Mouse (Mus musculus) midbrain, embryonic 12.5 days (tissue): ENCODE measurements at regions not wholly inside any gene's neighbourhood (a gene's known extent, or its start where the extent isn't known, plus 50 kb on each side); places are given as distances from the start of the nearest gene placed in this dataset.

Experiments
- ATAC-seq: fragments of 200-750 bp; cut with Nextera tagmentation; 2 replicates; pipeline ENCODE4 v1.8.0; 2017; ENCODE audit warnings: low read depth, moderate TSS enrichment, moderate library complexity; ENCODE audit not compliant: low FRiP score
- H3K27ac ChIP-seq: fragments of 300-500 bp; sonication (generic); replicated peaks from 2 replicates; pipeline ENCODE4 v1.5.1; 2016; ENCODE audit warnings: mild to moderate bottlenecking
- H3K27me3 ChIP-seq: fragments of 300-500 bp; sonication (generic); 2 replicates; pipeline ENCODE4 v1.6.1; 2016; ENCODE audit warnings: mild to moderate bottlenecking
- H3K36me3 ChIP-seq: fragments of 300-500 bp; sonication (generic); 2 replicates; pipeline ENCODE4 v1.6.1; 2016
- H3K4me1 ChIP-seq: fragments of 300-500 bp; sonication (generic); 2 replicates; pipeline ENCODE4 v1.6.1; 2016
- H3K4me2 ChIP-seq: fragments of 300-500 bp; sonication (generic); replicated peaks from 2 replicates; pipeline ENCODE4 v1.6.1; 2016; ENCODE audit warnings: mild to moderate bottlenecking, moderate library complexity
- H3K4me3 ChIP-seq: fragments of 300-500 bp; sonication (generic); 2 replicates; pipeline ENCODE4 v1.5.1; 2016; ENCODE audit warnings: mild to moderate bottlenecking
- H3K9ac ChIP-seq: fragments of 300-500 bp; sonication (generic); replicated peaks from 2 replicates; pipeline ENCODE4 v1.6.1; 2016; ENCODE audit warnings: mild to moderate bottlenecking, moderate library complexity
- H3K9me3 ChIP-seq: fragments of 300-500 bp; sonication (generic); 2 replicates; pipeline ENCODE4 v1.6.1; 2016; ENCODE audit warnings: mild to moderate bottlenecking
- WGBS: fragments of 180-500 bp; shearing (Covaris S2); methylation state at CpG from one replicate; pipeline ENCODE4 v1.1.7; 2016; 5-methylcytosine and 5-hydroxymethylcytosine counted together

DNA sequence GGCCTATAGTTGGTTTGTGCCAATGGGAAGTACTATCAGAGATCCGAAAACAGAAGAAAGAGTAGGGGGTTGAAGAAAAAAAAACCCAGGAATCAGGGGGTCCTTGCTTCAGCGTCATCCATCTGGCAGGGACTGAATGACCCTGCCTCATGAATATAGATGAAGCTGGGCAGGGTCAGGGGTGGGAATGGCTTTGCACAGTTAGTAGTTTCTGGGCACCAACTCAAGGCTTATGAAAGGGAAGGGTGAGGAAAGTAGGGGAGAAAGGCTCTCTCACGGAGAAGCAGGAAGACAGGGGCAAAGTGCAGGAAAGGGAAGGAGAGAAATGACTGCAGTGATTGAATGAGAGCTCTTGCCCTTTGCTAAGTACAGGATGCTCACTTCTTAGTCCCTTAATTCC is 451.3 kb upstream of the Gm6657 start:
- H3K27me3 ChIP-seq, result no peaks in the 10 kb centered on the region
- peaks cover 10% of the 10 kb centered on the region; the same call in 1 of the 2 replicates for H3K4me1 ChIP-seq
- H3K4me3 ChIP-seq, result no peak overlapping the region
- no peak overlapping the region for H3K27ac ChIP-seq
- 23% methylated on average over 3 of the region's 3 CpGs for WGBS
- H3K9ac ChIP-seq, result no peak overlapping the region
- ATAC-seq, result no peak
- H3K4me2 ChIP-seq, result no peak overlapping the region
- H3K9me3 ChIP-seq, result peaks cover 2% of the 10 kb centered on the region; the same call in 1 of the 2 replicates
- no peaks in the 10 kb centered on the region for H3K36me3 ChIP-seq

DNA sequence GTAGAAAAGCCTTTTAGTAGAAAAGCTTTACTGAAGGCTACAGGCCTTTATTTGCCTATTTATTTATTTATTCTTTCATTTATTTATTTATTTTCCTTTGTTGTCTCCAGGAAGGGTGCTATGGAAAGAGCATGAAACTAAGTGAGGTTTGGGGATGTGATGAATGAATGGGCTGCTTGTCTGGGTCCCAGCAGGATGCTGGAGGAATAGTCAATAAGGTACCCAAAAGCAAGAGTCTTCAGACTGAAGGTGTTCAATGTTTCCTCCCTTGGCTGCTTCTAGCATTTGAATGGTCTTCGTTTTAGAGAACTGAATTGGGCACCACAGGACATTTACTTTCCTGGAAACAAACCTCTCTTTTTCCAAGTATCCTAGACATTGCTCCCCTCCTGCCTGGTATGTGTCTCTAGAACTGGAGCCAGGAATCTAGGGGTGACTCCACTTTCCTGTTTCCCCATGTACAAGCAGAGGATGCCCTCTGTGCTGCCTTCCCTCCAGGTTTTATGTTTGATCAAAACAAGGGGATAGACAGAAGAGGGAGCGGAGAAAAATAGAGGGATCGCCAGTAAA is 444.5 kb upstream of the Gm6657 start:
- Histone ChIP-seq H3K4me2 (no peak overlapping the region), H3K4me1 (no peaks in the 10 kb centered on the region), H3K27me3 (no peaks in the 10 kb centered on the region), H3K9me3 (peaks cover 7% of the 10 kb centered on the region; the same call in 1 of the 2 replicates), H3K27ac (no peak overlapping the region), H3K4me3 (no peak overlapping the region), H3K9ac (no peak overlapping the region), H3K36me3 (no peaks in the 10 kb centered on the region)
- WGBS, result 73% methylated on average over 3 of the region's 3 CpGs
- ATAC-seq, result no peak

DNA sequence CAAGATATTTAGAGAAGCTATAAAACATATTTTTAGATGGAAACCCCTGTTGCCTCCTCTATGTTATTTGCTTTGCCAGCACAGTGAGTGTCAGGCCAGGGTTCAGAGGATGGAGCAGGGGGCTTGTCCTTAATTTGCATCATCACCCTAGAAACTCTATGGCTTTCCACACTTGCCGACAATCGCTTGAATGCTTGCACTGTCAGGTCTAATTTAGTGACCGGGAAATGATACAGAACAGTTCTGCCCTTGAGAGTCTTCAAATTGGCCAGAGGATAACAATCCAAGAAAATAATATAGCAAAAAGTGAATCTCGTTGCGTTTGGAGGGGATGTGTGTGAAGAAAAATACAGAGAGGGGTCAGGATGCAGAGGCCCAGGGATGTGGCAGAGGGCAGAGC is 441.9 kb upstream of the Gm6657 start:
- Histone ChIP-seq H3K27ac (no peak overlapping the region), H3K4me2 (no peak overlapping the region), H3K9ac (no peak overlapping the region), H3K9me3 (peaks cover 7% of the 10 kb centered on the region; the same call in 1 of the 2 replicates), H3K4me3 (no peak overlapping the region), H3K36me3 (no peaks in the 10 kb centered on the region), H3K4me1 (no peaks in the 10 kb centered on the region), H3K27me3 (no peaks in the 10 kb centered on the region)
- 92% methylated on average over 5 of the region's 5 CpGs for WGBS
- ATAC-seq, result no peak

DNA sequence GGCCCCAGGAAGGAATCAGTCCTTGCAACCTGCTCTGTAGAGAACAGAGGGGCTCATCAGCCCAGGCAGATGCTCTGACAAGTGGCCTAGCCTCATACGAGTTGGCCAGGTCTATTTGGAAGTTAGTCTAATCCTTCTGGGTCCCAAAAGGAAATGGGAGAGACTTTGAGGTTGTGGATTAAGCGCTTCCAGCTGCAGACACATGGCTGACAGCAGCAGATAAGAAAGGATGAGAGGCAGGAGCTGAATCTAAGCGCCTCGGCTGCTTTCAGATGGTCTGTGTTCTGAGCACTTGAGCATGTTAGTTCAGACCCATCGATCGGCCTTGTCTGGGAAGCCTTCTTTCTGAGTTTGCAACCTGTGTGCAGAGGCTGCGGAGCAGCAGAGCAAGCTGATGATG is 438.0 kb upstream of the Gm6657 start:
- WGBS, result 63% methylated on average over 7 of the region's 7 CpGs
- ATAC-seq, result no peak

DNA sequence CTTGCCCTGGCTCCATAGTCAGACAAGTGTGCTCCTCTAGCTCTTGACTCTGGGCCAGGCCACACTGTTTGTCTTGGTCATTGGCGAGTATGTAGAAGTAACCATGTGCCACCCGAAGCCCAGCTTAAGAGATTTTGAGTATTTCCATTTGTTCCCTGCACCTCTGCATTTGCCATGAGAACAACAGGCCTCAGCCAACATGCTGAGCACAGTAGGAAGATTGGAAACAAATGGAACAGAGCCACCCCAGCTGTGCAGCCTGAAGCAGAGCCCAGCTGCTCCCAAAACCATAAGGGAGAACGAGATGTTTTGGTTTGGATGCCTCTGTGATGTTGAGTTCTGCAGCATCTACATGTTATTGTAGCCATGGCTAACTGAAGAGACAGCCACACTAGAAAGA is 433.1 kb upstream of the Gm6657 start:
- 84% methylated on average over 3 of the region's 3 CpGs for WGBS
- H3K4me1 ChIP-seq, result peaks cover 3% of the 10 kb centered on the region; the same call in 1 of the 2 replicates
- H3K4me3 ChIP-seq, result no peak overlapping the region
- H3K9ac ChIP-seq, result no peak overlapping the region
- no peaks in the 10 kb centered on the region for H3K36me3 ChIP-seq
- no peaks in the 10 kb centered on the region for H3K9me3 ChIP-seq
- no peaks in the 10 kb centered on the region for H3K27me3 ChIP-seq
- H3K4me2 ChIP-seq, result no peak overlapping the region
- no peak for ATAC-seq
- H3K27ac ChIP-seq, result no peak overlapping the region

More for the DNA sequence above, 438.0 kb upstream of the Gm6657 start:
- Histone ChIP-seq H3K4me1 (no peaks in the 10 kb centered on the region), H3K4me2 (no peak overlapping the region), H3K9ac (no peak overlapping the region), H3K4me3 (no peak overlapping the region), H3K27ac (no peak overlapping the region), H3K27me3 (no peaks in the 10 kb centered on the region), H3K36me3 (no peaks in the 10 kb centered on the region), H3K9me3 (no peaks in the 10 kb centered on the region)

DNA sequence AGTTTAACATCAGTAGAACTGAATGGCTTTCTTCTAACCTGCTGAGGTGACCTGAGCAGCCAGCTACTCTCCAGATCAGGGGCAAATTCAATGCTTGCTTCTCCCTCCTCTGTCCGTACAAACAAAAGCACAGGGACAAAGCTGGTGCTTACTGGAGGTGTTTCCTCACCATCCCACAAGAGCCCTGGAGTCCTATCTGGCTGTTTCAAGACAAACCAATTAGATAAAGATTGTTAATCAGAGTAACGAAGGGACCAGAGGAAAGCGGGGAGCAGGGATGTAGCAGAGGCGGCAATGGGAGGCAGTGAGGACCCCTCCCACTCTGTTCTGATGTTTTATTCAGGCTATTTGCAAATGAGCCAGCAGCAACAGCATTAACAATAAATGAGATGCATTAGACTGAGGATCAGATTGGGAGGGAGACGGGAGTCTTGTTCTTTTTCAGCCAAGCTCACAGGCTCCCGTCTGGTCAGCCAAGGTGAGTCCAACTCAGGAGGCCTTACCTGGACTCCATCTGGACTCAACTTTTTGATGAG is 418.0 kb upstream of the Gm6657 start:
- H3K36me3 ChIP-seq, result no peaks in the 10 kb centered on the region
- WGBS, result 66% methylated on average over 6 of the region's 6 CpGs
- no peak overlapping the region for H3K4me3 ChIP-seq
- H3K4me1 ChIP-seq, result peaks cover 7% of the 10 kb centered on the region; the same call in 1 of the 2 replicates
- 0 out of 2 replicates have a peak overlapping the region, but pooled peaks have one; percentile 20 for H3K27ac ChIP-seq
- no peak overlapping the region for H3K4me2 ChIP-seq
- no peak for ATAC-seq
- no peaks in the 10 kb centered on the region for H3K27me3 ChIP-seq
- no peak overlapping the region for H3K9ac ChIP-seq
- H3K9me3 ChIP-seq, result no peaks in the 10 kb centered on the region

DNA sequence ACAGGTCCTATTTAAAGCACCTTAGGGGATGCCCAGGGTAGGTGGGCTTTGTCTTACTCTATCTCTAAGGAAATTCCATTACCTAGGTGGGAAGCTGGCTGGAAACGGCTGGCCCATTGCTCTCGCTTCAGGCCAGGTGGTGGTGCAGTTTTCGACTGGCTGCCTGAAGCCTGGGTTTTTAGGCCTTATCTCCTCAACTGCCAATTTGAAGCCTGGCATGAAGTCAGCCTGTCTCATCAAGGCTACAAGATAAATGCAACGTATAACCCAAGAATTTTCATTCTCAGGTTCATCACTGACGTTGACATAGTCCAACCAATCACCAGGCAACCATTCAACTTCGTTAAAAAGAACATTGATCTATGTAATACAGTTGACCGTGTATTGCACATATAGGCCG is 417.3 kb upstream of the Gm6657 start:
- no peak for ATAC-seq
- Histone ChIP-seq H3K4me2 (no peak overlapping the region), H3K4me1 (peaks cover 8% of the 10 kb centered on the region; the same call in 1 of the 2 replicates), H3K27ac (no peak overlapping the region), H3K4me3 (no peak overlapping the region), H3K36me3 (no peaks in the 10 kb centered on the region), H3K9ac (no peak overlapping the region), H3K9me3 (no peaks in the 10 kb centered on the region), H3K27me3 (no peaks in the 10 kb centered on the region)
- 90% methylated on average over 8 of the region's 8 CpGs for WGBS

DNA sequence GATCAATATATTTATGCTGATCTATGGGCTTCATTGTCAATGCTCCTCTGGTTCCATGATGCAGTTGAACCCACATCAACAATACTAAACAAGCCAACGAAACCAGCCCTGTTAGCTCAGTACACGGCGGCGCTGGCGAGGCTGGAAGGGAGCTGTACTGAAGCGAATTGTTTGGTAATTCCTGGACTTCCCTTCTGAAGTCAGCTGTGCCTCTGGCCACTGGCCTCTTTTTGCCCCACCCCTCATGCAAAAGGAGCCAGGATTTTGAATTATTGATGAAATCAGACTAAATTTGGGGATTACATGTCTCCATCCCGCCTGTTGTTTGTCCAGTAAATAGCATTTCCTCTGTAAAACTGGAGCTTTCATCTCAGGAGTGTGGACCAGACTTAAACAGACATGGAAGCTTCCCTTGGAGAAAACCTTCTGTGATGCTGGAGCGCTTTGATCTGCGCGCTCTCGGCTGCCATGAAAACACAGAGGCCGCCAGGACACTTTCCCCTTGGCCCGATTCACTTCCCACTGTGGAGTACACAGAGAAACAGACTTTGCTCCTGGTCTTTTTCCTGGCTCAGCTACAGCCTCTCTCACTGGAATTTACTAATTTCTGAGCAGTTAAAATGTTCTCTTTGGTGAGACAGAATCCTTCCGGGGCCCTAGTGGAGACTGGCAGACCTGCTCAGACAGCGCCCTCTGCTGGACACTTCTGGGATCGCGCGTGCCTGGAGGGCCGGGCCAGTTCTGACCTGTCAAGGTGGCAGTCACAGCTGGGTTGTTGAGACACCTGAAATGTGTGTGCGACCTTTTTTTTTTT is 412.9 kb upstream of the Gm6657 start:
- peak; percentile 66 for ATAC-seq
- Histone ChIP-seq H3K4me2 (peak overlapping the region; percentile 39), H3K9ac (no peak overlapping the region), H3K36me3 (no peaks in the 10 kb centered on the region), H3K27me3 (no peaks in the 10 kb centered on the region), H3K9me3 (no peaks in the 10 kb centered on the region), H3K27ac (peak overlapping the region; percentile 46), H3K4me1 (peaks cover 23% of the 10 kb centered on the region), H3K4me3 (peak overlapping the region; percentile 32)
- 36% methylated on average over 20 of the region's 20 CpGs for WGBS

DNA sequence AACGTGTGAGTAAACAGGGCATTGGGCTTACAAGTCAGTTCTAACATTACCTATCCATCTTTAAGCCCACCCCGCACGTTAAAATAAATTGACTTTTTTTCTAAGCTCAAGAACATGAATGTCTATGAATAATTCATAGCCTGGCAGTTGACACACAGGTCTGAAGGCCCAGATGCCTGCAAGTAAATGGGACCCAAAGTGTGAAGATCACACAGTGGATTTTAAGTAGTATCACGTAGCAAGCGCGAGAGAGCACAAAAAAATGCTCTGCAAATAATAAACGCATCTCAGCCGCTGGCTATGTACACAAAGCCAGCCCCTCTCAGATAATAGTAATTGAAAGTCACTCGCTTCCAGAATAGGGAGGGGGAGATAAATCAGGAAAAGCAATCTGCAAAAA is 410.1 kb upstream of the Gm6657 start:
- no peak for ATAC-seq

GRCm38 (mm10) chr12:77785647-77786046 is 408.4 kb upstream of the Gm6657 start:
- H3K27ac ChIP-seq, result no peak overlapping the region
- WGBS, result 90% methylated on average over 6 of the region's 6 CpGs
- no peaks in the 10 kb centered on the region for H3K36me3 ChIP-seq

More for the DNA sequence above, 410.1 kb upstream of the Gm6657 start:
- no peaks in the 10 kb centered on the region for H3K36me3 ChIP-seq
- 52% methylated on average over 9 of the region's 9 CpGs for WGBS
- no peaks in the 10 kb centered on the region for H3K9me3 ChIP-seq
- peak overlapping the region; percentile 60 for H3K27ac ChIP-seq
- H3K4me2 ChIP-seq, result no peak overlapping the region
- H3K4me1 ChIP-seq, result peaks cover 23% of the 10 kb centered on the region
- H3K27me3 ChIP-seq, result peaks cover 6% of the 10 kb centered on the region
- no peak overlapping the region for H3K4me3 ChIP-seq
- H3K9ac ChIP-seq, result no peak overlapping the region

DNA sequence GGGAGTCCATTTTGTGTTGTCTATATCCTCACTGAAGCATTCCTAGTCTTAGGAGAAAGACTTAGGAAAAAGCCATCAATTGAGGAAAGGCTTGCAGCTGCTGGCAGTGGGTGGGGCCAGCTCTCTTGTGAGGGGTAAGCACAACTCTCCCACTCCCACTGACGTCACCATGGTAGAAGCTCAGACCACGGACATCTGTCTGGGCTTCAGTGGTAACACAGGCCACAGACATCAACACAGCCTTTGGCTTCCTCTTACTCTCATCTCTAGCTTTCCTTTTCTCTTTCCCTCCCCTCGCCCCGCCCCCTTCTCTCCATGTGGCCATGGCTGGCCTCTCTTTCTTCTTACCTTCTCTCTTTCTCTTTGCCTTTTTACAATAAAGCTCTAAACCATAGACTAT is 407.4 kb upstream of the Gm6657 start:
- Histone ChIP-seq H3K4me1 (peaks cover 28% of the 10 kb centered on the region), H3K27me3 (peaks cover 14% of the 10 kb centered on the region), H3K9me3 (no peaks in the 10 kb centered on the region), H3K4me2 (no peak overlapping the region), H3K27ac (no peak overlapping the region), H3K9ac (no peak overlapping the region), H3K4me3 (no peak overlapping the region), H3K36me3 (no peaks in the 10 kb centered on the region)
- no peak for ATAC-seq
- 63% methylated on average over 4 of the region's 4 CpGs for WGBS

More at GRCm38 (mm10) chr12:77785647-77786046, 408.4 kb upstream of the Gm6657 start:
- ATAC-seq, result no peak
- H3K27me3 ChIP-seq, result peaks cover 9% of the 10 kb centered on the region
- H3K9ac ChIP-seq, result no peak overlapping the region
- no peak overlapping the region for H3K4me3 ChIP-seq
- H3K9me3 ChIP-seq, result no peaks in the 10 kb centered on the region
- H3K4me1 ChIP-seq, result peaks cover 33% of the 10 kb centered on the region
- H3K4me2 ChIP-seq, result no peak overlapping the region

DNA sequence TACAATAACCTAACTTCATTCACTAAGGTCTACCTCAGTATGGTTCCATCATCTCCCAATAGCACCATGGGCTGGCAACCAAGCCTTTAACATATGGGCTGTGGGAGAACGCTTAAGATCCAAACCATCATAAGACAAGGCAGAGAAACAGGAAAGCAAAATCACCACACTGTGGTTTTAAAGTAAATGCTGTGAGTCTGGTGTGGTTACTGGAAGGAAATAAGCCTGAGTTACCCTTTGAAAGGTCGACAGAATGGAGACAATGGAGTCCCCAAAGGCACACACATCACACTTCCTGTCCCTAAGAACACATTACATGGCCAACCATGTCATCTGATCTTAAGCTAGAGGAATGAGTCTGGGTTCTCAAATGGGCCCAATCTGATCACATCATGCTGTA is 405.8 kb upstream of the Gm6657 start:
- Histone ChIP-seq H3K36me3 (no peaks in the 10 kb centered on the region), H3K27me3 (peaks cover 14% of the 10 kb centered on the region), H3K27ac (no peak overlapping the region), H3K9me3 (no peaks in the 10 kb centered on the region), H3K4me2 (no peak overlapping the region), H3K9ac (no peak overlapping the region), H3K4me1 (peaks cover 24% of the 10 kb centered on the region), H3K4me3 (no peak overlapping the region)
- 70% methylated on average over 2 of the region's 2 CpGs for WGBS
- no peak for ATAC-seq
